Mouse (Mus musculus): ENCODE results near the gene Wwox. TPM values are rescaled to one million over a fixed set of nuclear protein-coding genes. Genes with fewer than 3 reads are reported as not detected.

The Wwox gene
- polyA plus RNA-seq, 1 experiment from 2014 or later, result 8.9 TPM

- ATAC-seq, result no peak
- 63% methylated on average over 13 of the region's 13 CpGs for WGBS
- no peak overlapping the region for H3K4me3 ChIP-seq (ENCODE audit: low read depth, low read length)
- no peaks in the 10 kb centered on the region for H3K27me3 ChIP-seq (replicated peaks; ENCODE audit: control insufficient read depth, insufficient read depth, low read length)
- H3K9ac ChIP-seq (ENCODE audit: low read length), result no peak overlapping the region
- no peak overlapping the region for H3K4me2 ChIP-seq (ENCODE audit: low read length)
- H3K4me1 ChIP-seq (ENCODE audit: control insufficient read depth, insufficient read depth, low read length), result no peaks in the 10 kb centered on the region
- no peaks in the 10 kb centered on the region for H3K36me3 ChIP-seq (ENCODE audit: control insufficient read depth, insufficient read depth, low read length)
- H3K9me3 ChIP-seq (replicated peaks; ENCODE audit: control insufficient read depth, low read length), result no peaks in the 10 kb centered on the region
- H3K27ac ChIP-seq (ENCODE audit: low read depth, low read length), result no peak overlapping the region
- DNase-seq (ENCODE audit: low spot score), result no peak
Observed at GRCm38 (mm10) chr8:114715318-114716070, 276.0 kb downstream of the Wwox start.

GRCm38 (mm10) chr8:114716546-114717255 is 277.2 kb downstream of the Wwox start:
- Histone ChIP-seq H3K36me3 (ENCODE audit: control insufficient read depth, insufficient read depth, low read length) (no peaks in the 10 kb centered on the region), H3K27me3 (replicated peaks; ENCODE audit: control insufficient read depth, insufficient read depth, low read length) (no peaks in the 10 kb centered on the region), H3K4me1 (ENCODE audit: control insufficient read depth, insufficient read depth, low read length) (no peaks in the 10 kb centered on the region), H3K27ac (ENCODE audit: low read depth, low read length) (no peak overlapping the region), H3K4me2 (ENCODE audit: low read length) (no peak overlapping the region), H3K4me3 (ENCODE audit: low read depth, low read length) (no peak overlapping the region), H3K9ac (ENCODE audit: low read length) (no peak overlapping the region), H3K9me3 (replicated peaks; ENCODE audit: control insufficient read depth, low read length) (no peaks in the 10 kb centered on the region)
- ATAC-seq (no peak), DNase-seq (ENCODE audit: low spot score) (no peak)
- WGBS, result 87% methylated on average over 14 of the region's 14 CpGs

- no peak overlapping the region for H3K4me2 ChIP-seq (ENCODE audit: low read length)
- no peak overlapping the region for H3K27ac ChIP-seq (ENCODE audit: low read depth, low read length)
- H3K36me3 ChIP-seq (ENCODE audit: control insufficient read depth, insufficient read depth, low read length), result no peaks in the 10 kb centered on the region
- H3K4me3 ChIP-seq (ENCODE audit: low read depth, low read length), result no peak overlapping the region
- no peaks in the 10 kb centered on the region for H3K27me3 ChIP-seq (replicated peaks; ENCODE audit: control insufficient read depth, insufficient read depth, low read length)
- H3K9ac ChIP-seq (ENCODE audit: low read length), result no peak overlapping the region
- ATAC-seq (no peak), DNase-seq (ENCODE audit: low spot score) (no peak)
- H3K4me1 ChIP-seq (ENCODE audit: control insufficient read depth, insufficient read depth, low read length), result no peaks in the 10 kb centered on the region
- H3K9me3 ChIP-seq (replicated peaks; ENCODE audit: control insufficient read depth, low read length), result no peaks in the 10 kb centered on the region
- WGBS, result 66% methylated on average over 4 of the region's 4 CpGs
Observed at GRCm38 (mm10) chr8:114718821-114719220, 279.4 kb downstream of the Wwox start.

DNA sequence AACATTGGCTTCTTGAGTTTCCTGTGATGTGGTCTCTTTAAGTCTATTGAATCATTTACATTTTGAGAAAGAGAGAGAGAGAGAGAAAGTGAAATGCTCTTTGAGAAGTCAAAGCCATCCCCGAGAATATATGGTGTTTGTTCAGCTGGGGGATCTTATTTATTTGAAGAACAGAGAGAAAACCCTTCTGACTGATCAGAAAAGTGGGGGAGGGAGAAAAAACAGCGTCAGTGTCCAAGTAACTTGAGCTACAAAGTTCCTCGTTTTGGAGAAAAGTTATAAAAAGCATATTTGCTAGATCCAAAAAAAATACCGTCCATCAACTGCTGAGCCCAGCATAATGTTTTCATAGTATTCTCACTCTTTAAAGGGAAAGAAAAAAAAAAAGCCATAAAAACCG is 283.2 kb downstream of the Wwox start:
- WGBS, result 72% methylated on average over 5 of the region's 5 CpGs

DNA sequence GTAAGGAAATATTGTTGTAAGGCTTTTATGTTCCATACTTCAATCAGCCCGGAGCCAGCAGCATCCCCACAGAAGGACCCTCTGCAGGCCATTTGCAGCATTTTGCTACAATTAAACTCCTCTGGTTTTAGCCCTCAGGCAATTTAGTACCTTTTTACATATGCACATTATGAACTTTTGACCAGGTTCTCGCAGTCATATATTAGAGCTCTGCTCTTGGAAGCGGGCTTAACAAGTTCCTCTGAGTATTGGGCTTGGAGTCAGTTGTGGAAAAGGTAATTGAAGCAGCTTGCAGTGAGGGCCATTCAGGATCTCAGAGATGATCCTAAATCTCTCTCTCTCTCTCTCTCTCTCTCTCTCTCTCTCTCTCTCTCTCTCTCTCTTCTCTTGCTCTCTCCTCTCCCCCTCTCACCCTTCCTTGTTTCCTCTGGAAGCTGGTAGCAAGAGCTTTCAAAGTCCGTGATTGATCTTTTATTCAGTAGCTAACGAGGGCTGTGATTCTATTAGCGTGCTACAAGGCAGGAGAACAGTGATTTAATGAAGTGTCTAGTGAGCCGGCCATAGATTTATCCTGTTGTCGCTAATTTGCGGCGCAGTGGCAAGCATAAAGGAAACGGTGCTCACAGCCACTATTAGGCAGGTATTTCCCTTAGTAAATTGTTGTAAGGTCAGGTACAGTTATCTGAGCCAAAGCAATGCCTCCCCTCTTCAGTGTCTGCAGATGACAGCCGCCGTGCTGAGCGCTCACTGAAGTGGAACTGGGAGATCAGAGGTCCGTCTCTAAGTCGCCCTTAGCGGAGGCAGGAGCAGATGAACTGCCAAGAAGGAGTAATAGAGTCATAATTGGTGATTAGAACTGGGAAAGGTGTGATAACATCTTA is 292.0 kb downstream of the Wwox start:
- ATAC-seq (0 out of 2 replicates have a peak, but pooled peaks have one; percentile 32), DNase-seq (ENCODE audit: low spot score) (peak; percentile 61)
- H3K27ac ChIP-seq (ENCODE audit: low read depth, low read length), result no peak overlapping the region
- H3K9me3 ChIP-seq (replicated peaks; ENCODE audit: control insufficient read depth, low read length), result no peaks in the 10 kb centered on the region
- no peak overlapping the region for H3K9ac ChIP-seq (ENCODE audit: low read length)
- H3K4me1 ChIP-seq (ENCODE audit: control insufficient read depth, insufficient read depth, low read length), result 0 out of 2 replicates have a peak, but pooled peaks cover 5% of the 10 kb centered on the region
- peak overlapping the region; percentile 24 for H3K4me2 ChIP-seq (ENCODE audit: low read length)
- H3K36me3 ChIP-seq (ENCODE audit: control insufficient read depth, insufficient read depth, low read length), result no peaks in the 10 kb centered on the region
- WGBS, result 11% methylated on average over 17 of the region's 17 CpGs
- H3K4me3 ChIP-seq (ENCODE audit: low read depth, low read length), result no peak overlapping the region
- H3K27me3 ChIP-seq (replicated peaks; ENCODE audit: control insufficient read depth, insufficient read depth, low read length), result no peaks in the 10 kb centered on the region

More for the DNA sequence above, 283.2 kb downstream of the Wwox start:
- no peak for ATAC-seq
- H3K4me3 ChIP-seq (ENCODE audit: low read depth, low read length), result no peak overlapping the region
- H3K27me3 ChIP-seq (replicated peaks; ENCODE audit: control insufficient read depth, insufficient read depth, low read length), result no peaks in the 10 kb centered on the region
- no peak for DNase-seq (ENCODE audit: low spot score)
- no peaks in the 10 kb centered on the region for H3K36me3 ChIP-seq (ENCODE audit: control insufficient read depth, insufficient read depth, low read length)
- H3K4me1 ChIP-seq (ENCODE audit: control insufficient read depth, insufficient read depth, low read length), result no peaks in the 10 kb centered on the region
- H3K9ac ChIP-seq (ENCODE audit: low read length), result no peak overlapping the region
- H3K4me2 ChIP-seq (ENCODE audit: low read length), result no peak overlapping the region
- H3K9me3 ChIP-seq (replicated peaks; ENCODE audit: control insufficient read depth, low read length), result no peaks in the 10 kb centered on the region
- H3K27ac ChIP-seq (ENCODE audit: low read depth, low read length), result no peak overlapping the region

DNA sequence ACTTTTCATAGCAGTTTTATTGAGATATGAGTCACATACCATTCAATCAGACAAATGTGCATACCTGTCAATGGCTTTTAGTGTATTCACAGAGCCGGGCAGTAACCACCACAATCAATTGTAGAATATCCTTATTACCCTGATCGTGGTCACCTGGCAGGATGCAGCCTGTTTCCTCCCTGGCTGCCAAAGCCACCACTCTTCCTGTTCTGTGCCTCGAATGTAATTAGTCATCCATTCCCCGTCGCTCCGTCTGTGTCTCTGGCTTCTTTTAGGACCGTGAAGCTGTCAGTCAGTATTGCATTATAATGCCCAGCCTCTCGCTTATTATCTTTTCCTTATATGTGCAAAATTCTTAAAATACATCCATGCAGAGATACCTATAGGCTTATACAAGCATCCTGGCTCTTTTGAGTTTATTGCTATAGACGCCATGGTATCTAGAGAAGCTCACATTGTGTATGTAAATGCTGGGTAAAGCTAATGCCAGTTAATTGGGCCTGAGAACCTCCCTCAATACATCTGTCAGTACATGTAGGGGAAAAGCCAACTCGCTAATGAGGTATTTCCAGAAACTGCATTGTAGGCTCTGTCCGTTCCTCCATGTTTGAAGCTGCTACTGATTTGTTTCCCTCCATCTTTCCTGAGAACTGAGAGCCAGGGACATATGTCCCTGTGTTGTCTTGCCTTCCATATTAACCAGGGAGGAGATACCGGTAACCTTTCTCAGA is 303.9 kb downstream of the Wwox start:
- 27% methylated on average over 12 of the region's 12 CpGs for WGBS
- peak; percentile 65 for DNase-seq (ENCODE audit: low spot score)
- H3K4me1 ChIP-seq (ENCODE audit: control insufficient read depth, insufficient read depth, low read length), result peaks cover 5% of the 10 kb centered on the region; the same call in 1 of the 2 replicates
- no peaks in the 10 kb centered on the region for H3K9me3 ChIP-seq (replicated peaks; ENCODE audit: control insufficient read depth, low read length)
- no peak overlapping the region for H3K9ac ChIP-seq (ENCODE audit: low read length)
- no peak overlapping the region for H3K4me2 ChIP-seq (ENCODE audit: low read length)
- no peak overlapping the region for H3K4me3 ChIP-seq (ENCODE audit: low read depth, low read length)
- ATAC-seq, result peak; percentile 34; the same call in 1 of the 2 replicates
- H3K27ac ChIP-seq (ENCODE audit: low read depth, low read length), result no peak overlapping the region
- H3K27me3 ChIP-seq (replicated peaks; ENCODE audit: control insufficient read depth, insufficient read depth, low read length), result no peaks in the 10 kb centered on the region
- no peaks in the 10 kb centered on the region for H3K36me3 ChIP-seq (ENCODE audit: control insufficient read depth, insufficient read depth, low read length)

- Histone ChIP-seq H3K4me2 (ENCODE audit: low read length) (no peak overlapping the region), H3K36me3 (ENCODE audit: control insufficient read depth, insufficient read depth, low read length) (no peaks in the 10 kb centered on the region), H3K27ac (ENCODE audit: low read depth, low read length) (no peak overlapping the region), H3K4me3 (ENCODE audit: low read depth, low read length) (no peak overlapping the region), H3K27me3 (replicated peaks; ENCODE audit: control insufficient read depth, insufficient read depth, low read length) (no peaks in the 10 kb centered on the region), H3K9ac (ENCODE audit: low read length) (no peak overlapping the region), H3K9me3 (replicated peaks; ENCODE audit: control insufficient read depth, low read length) (no peaks in the 10 kb centered on the region), H3K4me1 (ENCODE audit: control insufficient read depth, insufficient read depth, low read length) (peaks cover 5% of the 10 kb centered on the region; the same call in 1 of the 2 replicates)
- DNase-seq (ENCODE audit: low spot score) (peak; percentile 73), ATAC-seq (peak; percentile 52; the same call in 1 of the 2 replicates)
- WGBS, result 33% methylated on average over 2 of the region's 2 CpGs
Observed at GRCm38 (mm10) chr8:114746373-114746772, 306.9 kb downstream of the Wwox start.
